Mouse (Mus musculus) retina, adult 2 months (tissue): ENCODE data around the gene Arhgap36.

Experiments used
- DNase-seq: peaks from one replicate; pipeline ENCODE4 v3.0.0-alpha.2; 2012; ENCODE audit warnings: low read depth, low spot score

Gene Arhgap36

GRCm38 (mm10) chrX:49463442-49463970 is at the start of gene Arhgap36:
Gene Arhgap36, plus strand, starts transcription at chrX:49463945.
- no peak for DNase-seq

- DNase-seq = no peak
These were observed 6.0 kb upstream of the Arhgap36 start for GRCm38 (mm10) chrX:49457781-49458180.

- no peak for DNase-seq
These were observed 6.7 kb downstream of the Arhgap36 start for GRCm38 (mm10) chrX:49470287-49471054.

DNA sequence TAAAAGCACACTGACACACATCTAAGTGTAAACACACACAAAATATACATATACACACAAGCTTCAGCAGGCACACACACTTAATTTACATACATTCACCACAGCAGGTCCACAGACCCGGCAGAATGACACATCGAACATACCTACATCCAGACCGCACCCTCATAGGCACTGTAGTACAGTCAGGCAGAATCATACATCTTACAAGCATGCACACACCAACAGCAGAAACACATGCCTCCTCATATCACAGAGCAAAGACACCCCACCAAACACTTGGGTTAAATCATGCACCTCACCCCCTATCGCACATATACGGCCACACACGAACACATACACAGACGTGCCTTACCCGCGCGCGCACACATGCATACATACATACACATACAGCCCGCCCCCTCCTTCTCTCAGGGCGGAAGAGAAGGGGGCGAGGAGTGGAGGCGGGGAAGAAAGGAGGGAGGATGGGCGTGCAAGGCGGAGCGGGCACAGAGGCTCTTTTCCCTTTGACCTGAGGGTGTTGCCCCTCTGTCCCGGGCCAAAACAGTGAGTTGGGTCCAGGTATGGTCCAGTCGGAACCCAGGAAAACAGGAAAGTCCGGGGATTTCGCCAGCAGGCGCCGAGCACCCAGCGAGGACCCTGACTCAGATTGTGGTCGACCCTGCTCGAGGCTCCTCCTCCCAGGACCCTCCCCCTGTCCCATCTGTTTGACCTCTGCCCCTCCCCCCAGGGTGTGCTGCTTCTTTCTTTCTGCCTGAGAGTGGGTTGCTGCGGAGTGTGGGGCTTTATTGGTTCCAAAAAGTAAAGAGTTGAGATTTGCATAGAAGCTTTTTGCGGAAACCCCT is 16.4 kb downstream of the Arhgap36 start:
- DNase-seq = no peak

- no peak for DNase-seq
These were observed 17.1 kb downstream of the Arhgap36 start for GRCm38 (mm10) chrX:49480846-49481245.

DNA sequence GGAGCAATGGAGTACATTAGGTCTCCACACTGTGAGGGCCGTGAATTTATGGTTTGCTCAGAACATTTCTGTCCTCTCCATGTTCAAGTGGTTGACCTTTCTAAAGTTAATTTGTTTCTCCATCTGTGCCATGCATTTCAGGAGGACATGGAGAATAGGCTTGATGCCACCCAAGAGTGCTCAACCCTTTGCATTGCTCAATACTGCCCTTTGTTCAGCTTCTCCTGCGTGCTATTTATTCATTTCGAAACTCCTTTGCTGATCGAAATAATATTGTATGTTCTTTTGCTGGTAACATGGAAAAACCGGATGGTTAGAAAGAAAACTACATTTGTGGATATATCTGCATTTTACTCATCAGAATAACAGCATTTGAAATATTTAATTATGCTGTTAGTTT is 25.4 kb downstream of the Arhgap36 start:
- no peak for DNase-seq

DNA sequence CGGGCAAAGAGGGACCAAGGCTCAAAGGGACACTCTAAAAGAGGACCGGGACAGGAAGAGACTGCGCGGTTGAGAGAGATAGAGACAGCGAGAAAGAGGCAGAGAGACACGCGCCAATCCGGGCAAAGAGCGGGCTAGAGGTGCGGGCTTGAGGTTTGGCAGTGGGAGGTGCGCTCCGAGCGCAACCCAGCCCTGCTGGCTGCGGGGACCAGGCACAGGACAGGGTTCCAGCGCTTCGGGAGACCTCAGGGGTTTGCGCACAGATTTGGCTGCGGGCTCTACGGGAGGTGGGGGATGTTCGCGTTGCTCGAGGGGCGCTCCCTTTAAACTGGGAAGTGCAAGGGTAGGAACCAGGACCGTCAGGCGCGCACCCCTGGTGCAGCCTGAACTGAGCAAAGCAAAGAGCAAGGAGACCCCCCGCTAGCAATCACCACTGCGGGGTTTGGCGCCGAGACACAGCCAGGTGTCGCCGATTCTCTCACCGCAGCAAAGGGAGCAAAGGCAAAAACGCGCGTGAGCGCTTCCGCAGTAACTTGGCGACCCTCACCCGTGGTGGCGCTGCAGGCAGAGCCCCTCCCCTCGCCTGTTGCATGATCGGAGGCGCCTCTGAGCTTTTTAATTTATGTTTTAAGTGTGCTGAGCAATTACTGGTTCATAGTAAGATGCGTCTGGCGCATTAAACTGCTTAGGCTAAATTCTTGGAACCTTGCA is 30.1 kb downstream of the Arhgap36 start:
- no peak for DNase-seq
